Mouse (Mus musculus): ENCODE measurements around the gene Unc80.

DNA sequence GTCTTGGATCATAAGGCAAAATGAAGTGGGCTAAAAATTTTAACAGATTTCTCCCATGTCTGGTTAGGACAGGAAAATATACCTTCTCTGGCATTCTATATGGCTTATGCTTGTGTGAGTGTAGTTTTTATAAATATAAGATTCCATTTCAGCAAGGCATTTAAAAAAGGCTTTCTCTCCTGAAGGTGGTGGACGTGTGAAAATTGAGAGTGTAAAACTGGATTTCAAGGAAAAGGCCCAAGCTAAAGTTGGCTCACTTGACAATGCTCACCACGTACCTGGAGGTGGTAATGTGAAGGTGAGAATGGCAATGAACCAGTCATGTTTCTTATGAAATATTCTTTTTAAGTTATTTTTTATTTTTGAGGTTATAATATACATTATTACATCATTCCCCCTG, 30.1 kb upstream of the Unc80 start:
- TF ChIP-seq POLR2A (IDR thresholded peaks at IDR 0.05; ENCODE audit: control insufficient read depth, low read depth, low read length) (no peak), CTCF (IDR thresholded peaks at IDR 0.05; ENCODE audit: control insufficient read depth, insufficient read depth, insufficient replicate concordance, low read depth, low read length) (no peak)

All from testis, adult 2 months (tissue).